Mouse (Mus musculus): Measurements from ENCODE around the gene Xpo4.

GRCm38 (mm10) chr14:57611034-57611433, 54.2 kb downstream of the Xpo4 start:
- no peak for TF ChIP-seq POLR2A (IDR thresholded peaks at IDR 0.05; ENCODE audit: insufficient read depth, low read depth, low read length)
- TF ChIP-seq CTCF (IDR thresholded peaks at IDR 0.05; ENCODE audit: insufficient read depth, low read depth, low read length), result no peak
